In the genomic region with DNA sequence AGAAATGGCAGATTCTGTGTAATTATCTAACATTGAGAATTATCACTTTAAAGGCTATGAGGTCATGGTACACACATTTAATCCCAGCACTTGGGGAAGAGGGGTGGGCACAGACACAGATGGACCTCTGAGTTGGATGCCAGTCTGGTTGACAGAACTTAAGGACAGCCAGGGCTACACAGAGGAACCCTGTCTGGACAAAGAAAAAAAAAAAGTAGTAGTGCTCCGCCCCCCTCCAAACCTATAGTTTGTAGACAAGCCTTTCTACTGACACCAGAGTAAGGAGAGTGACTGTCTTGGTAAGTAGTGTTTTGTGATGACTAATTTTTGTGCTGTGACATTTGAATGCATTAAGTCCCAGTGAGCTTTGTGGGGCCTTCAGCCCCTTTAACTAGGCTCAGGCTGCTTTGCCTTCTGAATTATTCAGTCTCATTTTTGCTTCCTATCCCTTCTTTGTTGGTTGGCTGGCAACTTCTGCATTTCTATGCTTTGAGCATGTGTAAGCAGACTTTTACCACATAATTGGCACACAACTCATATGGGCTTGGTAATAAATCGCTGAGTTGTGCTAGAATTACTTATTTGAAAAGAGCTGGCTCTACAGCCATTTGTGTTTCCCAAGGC, we compare ENCODE assay signal across 13 mouse cellular contexts. TPM values are rescaled to one million over a fixed set of nuclear protein-coding genes. Genes with fewer than 3 reads are reported as not detected.
DNase-seq lines count a peak whose midpoint lies in the region; ATAC-seq and TF ChIP-seq lines count a peak whose summit lies in the region.
"Had no signal": no experiment of that assay in that cellular context is flagged by ENCODE, and none has a peak within 500 bp of the region (broad histone marks: within the 10 kb centered on the region; RNA-seq: fewer than 3 reads in every experiment).

No protein-coding gene starts in this region.

- no peak for TF ChIP-seq CTCF in brain, embryonic 14.5 days (IDR thresholded peaks at IDR 0.05; ENCODE audit: borderline replicate concordance, extremely low read depth, insufficient read depth, insufficient read length)

- H3K4me1 ChIP-seq in hindbrain, embryonic 10.5 days (replicated peaks), result peaks cover 32% of the 10 kb centered on the region
- H3K4me1 ChIP-seq in hindbrain, embryonic 11.5 days (replicated peaks; ENCODE audit: control insufficient read depth, insufficient read depth, low read length), result no peaks in the 10 kb centered on the region
- H3K4me1 ChIP-seq in hindbrain, embryonic 16.5 days (ENCODE audit: control insufficient read depth, insufficient read depth, low read depth, low read length), result peaks cover 22% of the 10 kb centered on the region
- H3K4me1 ChIP-seq in midbrain, embryonic 15.5 days, result peaks cover 43% of the 10 kb centered on the region

- no peak overlapping the region for H3K27ac ChIP-seq in hindbrain, embryonic 10.5 days
- no peak overlapping the region for H3K27ac ChIP-seq in hindbrain, embryonic 11.5 days (ENCODE audit: low read depth, low read length)
- H3K27ac ChIP-seq in hindbrain, embryonic 16.5 days (ENCODE audit: low read depth, low read length), result no peak overlapping the region
- 0 out of 2 replicates have a peak overlapping the region, but pooled peaks have one; percentile 60 for H3K27ac ChIP-seq in midbrain, embryonic 15.5 days
- H3K27ac ChIP-seq: heart, adult 2 months; limb, embryonic 15.5 days had no signal

- TF ChIP-seq POLR2A in brain, embryonic 14.5 days (IDR thresholded peaks at IDR 0.05; ENCODE audit: borderline replicate concordance, extremely low read depth, insufficient read depth, insufficient read length, poor library complexity, severe bottlenecking), result no peak

- H3K9ac ChIP-seq in hindbrain, embryonic 11.5 days (ENCODE audit: low read depth, low read length), result no peak overlapping the region
- H3K9ac ChIP-seq in hindbrain, embryonic 16.5 days (ENCODE audit: low read depth, low read length), result no peak overlapping the region
- H3K9ac ChIP-seq in midbrain, embryonic 15.5 days, result no peak overlapping the region
- H3K9ac ChIP-seq: limb, embryonic 15.5 days had no signal

- H3K4me3 ChIP-seq in hindbrain, embryonic 10.5 days, result peak overlapping the region; percentile 29
- H3K4me3 ChIP-seq in hindbrain, embryonic 11.5 days (ENCODE audit: low read depth, low read length), result no peak overlapping the region
- H3K4me3 ChIP-seq in hindbrain, embryonic 16.5 days (ENCODE audit: low read length), result no peak overlapping the region
- no peak overlapping the region for H3K4me3 ChIP-seq in midbrain, embryonic 15.5 days
- H3K4me3 ChIP-seq: heart, adult 2 months; limb, embryonic 15.5 days had no signal

- H3K4me2 ChIP-seq in hindbrain, embryonic 11.5 days (replicated peaks; ENCODE audit: low read depth, low read length), result no peak overlapping the region
- H3K4me2 ChIP-seq in hindbrain, embryonic 16.5 days (ENCODE audit: low read length), result peak overlapping the region; percentile 36
- H3K4me2 ChIP-seq in midbrain, embryonic 15.5 days, result peak overlapping the region; percentile 67
- H3K4me2 ChIP-seq: limb, embryonic 15.5 days had no signal

- no peaks in the 10 kb centered on the region for H3K27me3 ChIP-seq in hindbrain, embryonic 10.5 days (ENCODE audit: insufficient read depth, poor library complexity, severe bottlenecking)
- no peaks in the 10 kb centered on the region for H3K27me3 ChIP-seq in hindbrain, embryonic 11.5 days (ENCODE audit: control insufficient read depth, insufficient read depth, low read length)
- no peaks in the 10 kb centered on the region for H3K27me3 ChIP-seq in hindbrain, embryonic 16.5 days (replicated peaks; ENCODE audit: control insufficient read depth, insufficient read depth, low read length)
- no peaks in the 10 kb centered on the region for H3K27me3 ChIP-seq in midbrain, embryonic 15.5 days (replicated peaks)
- H3K27me3 ChIP-seq: limb, embryonic 15.5 days had no signal

- no peak for DNase-seq in hindbrain, embryonic 10.5 days (ENCODE audit: low spot score)
- no peak for DNase-seq in hindbrain, embryonic 11.5 days (ENCODE audit: low spot score)
- DNase-seq in brain, embryonic 14.5 days (ENCODE audit: low read depth), result peak; percentile 93
- no peak for DNase-seq in frontal cortex, adult 2 months (ENCODE audit: extremely low spot score in 1 of 2, low spot score in 1 of 2)
- no peak for DNase-seq in kidney, postnatal 10 days
- DNase-seq in adipocyte (ENCODE audit: low spot score), result no peak
- DNase-seq: cerebellum, adult 9-10 months; heart, adult 2 months; right cerebral cortex, postnatal 25 days had no signal

- ATAC-seq in hindbrain, embryonic 11.5 days (ENCODE audit: low FRiP score), result no peak
- ATAC-seq in hindbrain, embryonic 16.5 days, result no peak
- no peak for ATAC-seq in midbrain, embryonic 15.5 days (replicated peaks)

- WGBS in hindbrain, embryonic 10.5 days, result 75% methylated on average over 2 of the region's 2 CpGs
- WGBS in hindbrain, embryonic 11.5 days, result 77% methylated on average over 2 of the region's 2 CpGs
- 48% methylated on average over 2 of the region's 2 CpGs for WGBS in hindbrain, embryonic 16.5 days
- WGBS in midbrain, embryonic 15.5 days, result 55% methylated on average over 2 of the region's 2 CpGs

- peaks cover 18% of the 10 kb centered on the region for H3K36me3 ChIP-seq in hindbrain, embryonic 10.5 days
- H3K36me3 ChIP-seq in hindbrain, embryonic 11.5 days (ENCODE audit: control insufficient read depth, insufficient read depth, low read length), result no peaks in the 10 kb centered on the region
- H3K36me3 ChIP-seq in hindbrain, embryonic 16.5 days (ENCODE audit: control insufficient read depth, insufficient read depth, low read length), result no peaks in the 10 kb centered on the region
- H3K36me3 ChIP-seq in midbrain, embryonic 15.5 days (replicated peaks), result no peaks in the 10 kb centered on the region
- H3K36me3 ChIP-seq: limb, embryonic 15.5 days had no signal

- H3K9me3 ChIP-seq in hindbrain, embryonic 10.5 days, result peaks cover 4% of the 10 kb centered on the region; the same call in 1 of the 2 replicates
- no peaks in the 10 kb centered on the region; the same call in 1 of the 2 replicates for H3K9me3 ChIP-seq in hindbrain, embryonic 11.5 days (ENCODE audit: control insufficient read depth, low read length)
- H3K9me3 ChIP-seq in hindbrain, embryonic 16.5 days (ENCODE audit: control insufficient read depth, low read length), result no peaks in the 10 kb centered on the region; the same call in 1 of the 2 replicates
- no peaks in the 10 kb centered on the region for H3K9me3 ChIP-seq in midbrain, embryonic 15.5 days
- H3K9me3 ChIP-seq: G1E; limb, embryonic 15.5 days had no signal

RNA-seq across cellular contexts. Expression of gene Gdi2, which starts 3.4 kb away (rescaled TPM):
- polyA plus RNA-seq in hindbrain, embryonic 10.5 days (2016; fragmentation: Nextera tagmentation; extraction: Ambion mirVana), result 423 and 447 TPM in 2 replicates
- polyA plus RNA-seq in hindbrain, embryonic 11.5 days (2014; fragmentation: Nextera tagmentation; extraction: Ambion mirVana), result 521 and 531 TPM in 2 replicates
- polyA plus RNA-seq in brain, embryonic 14.5 days (2012; rRNA removed), result 260 and 306 TPM in 2 replicates
- 414 and 419 TPM in 2 replicates for polyA plus RNA-seq in hindbrain, embryonic 16.5 days (2015; fragmentation: Nextera tagmentation; extraction: Ambion mirVana)
- polyA plus RNA-seq in midbrain, embryonic 15.5 days (2015; fragmentation: Nextera tagmentation; extraction: Ambion mirVana), result 386 and 388 TPM in 2 replicates
- polyA plus RNA-seq in frontal cortex, adult 2 months (2012; rRNA removed), result 201 and 228 TPM in 2 replicates
